Mouse (Mus musculus): ENCODE results near the gene Spryd3. TPM values are rescaled to one million over a fixed set of nuclear protein-coding genes. Genes with fewer than 3 reads are reported as not detected.

The Spryd3 gene
- total and polyA plus RNA-seq, 2 experiments from 2014 or later, result 16.0 to 22.8 TPM

- ATAC-seq (ENCODE audit: insufficient read depth, low read depth), result no peak
- DNase-seq (ENCODE audit: low spot score), result no peak
- peaks cover 57% of the 10 kb centered on the region for H3K36me3 ChIP-seq (replicated peaks; ENCODE audit: control insufficient read depth, insufficient read depth, low read length)
- TF ChIP-seq EP300 (IDR thresholded peaks at IDR 0.05; ENCODE audit: low read depth), result no peak
- TF ChIP-seq CTCF (IDR thresholded peaks at IDR 0.05; ENCODE audit: low read depth), result no peak
- no peaks in the 10 kb centered on the region for H3K9me3 ChIP-seq (replicated peaks; ENCODE audit: control insufficient read depth, low read length)
- no peak overlapping the region for H3K27ac ChIP-seq (ENCODE audit: low read depth)
- no peak overlapping the region for H3K9ac ChIP-seq (replicated peaks; ENCODE audit: low read depth, low read length)
- no peaks in the 10 kb centered on the region for H3K27me3 ChIP-seq (ENCODE audit: control insufficient read depth, insufficient read depth, low read length)
- peaks cover 51% of the 10 kb centered on the region for H3K4me1 ChIP-seq (ENCODE audit: control insufficient read depth, insufficient read depth)
- no peak overlapping the region for H3K4me2 ChIP-seq (ENCODE audit: low read depth, low read length)
- no peak overlapping the region for H3K4me3 ChIP-seq (ENCODE audit: low read depth, low read length)
- 47% methylated on average over 38 of the region's 38 CpGs for WGBS
These were observed 29.1 kb downstream of the Spryd3 start for GRCm38 (mm10) chr15:102106754-102107456.

- Histone ChIP-seq H3K27ac (ENCODE audit: low read depth) (peak overlapping the region; percentile 46; the same call in 1 of the 2 replicates), H3K27me3 (ENCODE audit: control insufficient read depth, insufficient read depth, low read length) (no peaks in the 10 kb centered on the region), H3K4me1 (ENCODE audit: control insufficient read depth, insufficient read depth) (peaks cover 59% of the 10 kb centered on the region), H3K4me3 (ENCODE audit: low read depth, low read length) (no peak overlapping the region), H3K9ac (replicated peaks; ENCODE audit: low read depth, low read length) (0 out of 2 replicates have a peak overlapping the region, but pooled peaks have one; percentile 27), H3K4me2 (ENCODE audit: low read depth, low read length) (peak overlapping the region; percentile 24), H3K36me3 (replicated peaks; ENCODE audit: control insufficient read depth, insufficient read depth, low read length) (peaks cover 48% of the 10 kb centered on the region), H3K9me3 (replicated peaks; ENCODE audit: control insufficient read depth, low read length) (no peaks in the 10 kb centered on the region)
- peak; percentile 29 for TF ChIP-seq CTCF (IDR thresholded peaks at IDR 0.05; ENCODE audit: low read depth)
- TF ChIP-seq EP300 (IDR thresholded peaks at IDR 0.05; ENCODE audit: low read depth), result no peak; the same call in 1 of the 2 replicates
- DNase-seq (ENCODE audit: low spot score), result no peak
- no peak for ATAC-seq (ENCODE audit: insufficient read depth, low read depth)
- 37% methylated on average over 18 of the region's 18 CpGs for WGBS
These were observed 30.0 kb downstream of the Spryd3 start for GRCm38 (mm10) chr15:102105764-102106730.

GRCm38 (mm10) chr15:102105360-102105759, 30.7 kb downstream of the Spryd3 start:
- TF ChIP-seq CTCF (IDR thresholded peaks at IDR 0.05; ENCODE audit: low read depth), result no peak
- TF ChIP-seq EP300 (IDR thresholded peaks at IDR 0.05; ENCODE audit: low read depth), result no peak; the same call in 1 of the 2 replicates
- Histone ChIP-seq H3K4me1 (ENCODE audit: control insufficient read depth, insufficient read depth) (peaks cover 65% of the 10 kb centered on the region), H3K9ac (replicated peaks; ENCODE audit: low read depth, low read length) (no peak overlapping the region), H3K27ac (ENCODE audit: low read depth) (peak overlapping the region; percentile 46), H3K4me3 (ENCODE audit: low read depth, low read length) (no peak overlapping the region), H3K9me3 (replicated peaks; ENCODE audit: control insufficient read depth, low read length) (no peaks in the 10 kb centered on the region), H3K27me3 (ENCODE audit: control insufficient read depth, insufficient read depth, low read length) (no peaks in the 10 kb centered on the region), H3K4me2 (ENCODE audit: low read depth, low read length) (peak overlapping the region; percentile 24), H3K36me3 (replicated peaks; ENCODE audit: control insufficient read depth, insufficient read depth, low read length) (peaks cover 42% of the 10 kb centered on the region)
- ATAC-seq (ENCODE audit: insufficient read depth, low read depth) (0 out of 2 replicates have a peak, but pooled peaks have one; percentile 4), DNase-seq (ENCODE audit: low spot score) (peak; percentile 72)
- WGBS, result 11% methylated on average over 5 of the region's 5 CpGs

GRCm38 (mm10) chr15:102103947-102104555, 32.0 kb downstream of the Spryd3 start:
- H3K4me2 ChIP-seq (ENCODE audit: low read depth, low read length), result peak overlapping the region; percentile 77
- peaks cover 30% of the 10 kb centered on the region for H3K36me3 ChIP-seq (replicated peaks; ENCODE audit: control insufficient read depth, insufficient read depth, low read length)
- ATAC-seq (ENCODE audit: insufficient read depth, low read depth), result peak; percentile 31
- H3K27me3 ChIP-seq (ENCODE audit: control insufficient read depth, insufficient read depth, low read length), result no peaks in the 10 kb centered on the region
- TF ChIP-seq CTCF (IDR thresholded peaks at IDR 0.05; ENCODE audit: low read depth), result no peak
- TF ChIP-seq EP300 (IDR thresholded peaks at IDR 0.05; ENCODE audit: low read depth), result peak; percentile 51
- peaks cover 68% of the 10 kb centered on the region for H3K4me1 ChIP-seq (ENCODE audit: control insufficient read depth, insufficient read depth)
- peak overlapping the region; percentile 99 for H3K27ac ChIP-seq (ENCODE audit: low read depth)
- DNase-seq (ENCODE audit: low spot score), result peak; percentile 84
- H3K9me3 ChIP-seq (replicated peaks; ENCODE audit: control insufficient read depth, low read length), result no peaks in the 10 kb centered on the region
- H3K4me3 ChIP-seq (ENCODE audit: low read depth, low read length), result peak overlapping the region; percentile 56
- peak overlapping the region; percentile 84 for H3K9ac ChIP-seq (replicated peaks; ENCODE audit: low read depth, low read length)
- 15% methylated on average over 12 of the region's 12 CpGs for WGBS

- peaks cover 24% of the 10 kb centered on the region for H3K36me3 ChIP-seq (replicated peaks; ENCODE audit: control insufficient read depth, insufficient read depth, low read length)
- TF ChIP-seq CTCF (IDR thresholded peaks at IDR 0.05; ENCODE audit: low read depth), result no peak
- TF ChIP-seq EP300 (IDR thresholded peaks at IDR 0.05; ENCODE audit: low read depth), result no peak; the same call in 1 of the 2 replicates
- no peaks in the 10 kb centered on the region for H3K9me3 ChIP-seq (replicated peaks; ENCODE audit: control insufficient read depth, low read length)
- peak; percentile 37 for ATAC-seq (ENCODE audit: insufficient read depth, low read depth)
- no peaks in the 10 kb centered on the region for H3K27me3 ChIP-seq (ENCODE audit: control insufficient read depth, insufficient read depth, low read length)
- 9% methylated on average over 14 of the region's 14 CpGs for WGBS
- peak overlapping the region; percentile 99 for H3K27ac ChIP-seq (ENCODE audit: low read depth)
- DNase-seq (ENCODE audit: low spot score), result peak; percentile 90
- peak overlapping the region; percentile 77 for H3K4me2 ChIP-seq (ENCODE audit: low read depth, low read length)
- H3K9ac ChIP-seq (replicated peaks; ENCODE audit: low read depth, low read length), result peak overlapping the region; percentile 84
- peak overlapping the region; percentile 56 for H3K4me3 ChIP-seq (ENCODE audit: low read depth, low read length)
- H3K4me1 ChIP-seq (ENCODE audit: control insufficient read depth, insufficient read depth), result peaks cover 63% of the 10 kb centered on the region
These were observed 32.6 kb downstream of the Spryd3 start for GRCm38 (mm10) chr15:102103371-102103946.

All from heart, postnatal 0 days (tissue).